Mouse (Mus musculus): ENCODE measurements around the gene Tnfrsf18. TPM values are rescaled to one million over a fixed set of nuclear protein-coding genes. Genes with fewer than 3 reads are reported as not detected.

Gene Tnfrsf18
- polyA plus RNA-seq, 1 experiment from 2014 or later: 1.6 TPM

DNA sequence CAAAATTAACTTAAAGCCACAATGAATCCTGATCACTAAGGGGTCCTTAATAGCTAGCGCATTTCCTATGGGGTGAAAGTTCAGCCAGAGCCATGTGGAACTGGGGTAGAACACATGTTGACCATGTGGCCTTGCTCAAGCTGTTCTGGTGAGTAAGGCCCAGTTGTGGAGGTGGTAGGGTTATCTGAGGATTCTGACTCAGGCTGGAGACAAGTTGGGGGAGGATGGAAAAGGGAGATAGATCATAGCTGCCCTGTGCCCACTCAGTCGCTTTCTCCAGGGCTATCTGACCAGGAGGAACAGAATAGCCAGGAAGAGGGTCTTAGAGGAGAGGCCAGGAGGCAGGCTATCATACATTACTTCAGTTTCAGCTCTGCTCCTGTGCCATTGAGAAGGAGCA lies 11.5 kb upstream of the Tnfrsf18 start:
- Histone ChIP-seq H3K36me3 (peaks cover 71% of the 10 kb centered on the region), H3K9ac (no peak overlapping the region), H3K4me1 (replicated peaks) (no peaks in the 10 kb centered on the region), H3K4me3 (no peak overlapping the region), H3K9me3 (no peaks in the 10 kb centered on the region), H3K27me3 (no peaks in the 10 kb centered on the region), H3K4me2 (no peak overlapping the region), H3K27ac (replicated peaks) (no peak overlapping the region)
- WGBS: 86% methylated on average over 2 of the region's 2 CpGs
- no peak for ATAC-seq (ENCODE audit: low read depth)

DNA sequence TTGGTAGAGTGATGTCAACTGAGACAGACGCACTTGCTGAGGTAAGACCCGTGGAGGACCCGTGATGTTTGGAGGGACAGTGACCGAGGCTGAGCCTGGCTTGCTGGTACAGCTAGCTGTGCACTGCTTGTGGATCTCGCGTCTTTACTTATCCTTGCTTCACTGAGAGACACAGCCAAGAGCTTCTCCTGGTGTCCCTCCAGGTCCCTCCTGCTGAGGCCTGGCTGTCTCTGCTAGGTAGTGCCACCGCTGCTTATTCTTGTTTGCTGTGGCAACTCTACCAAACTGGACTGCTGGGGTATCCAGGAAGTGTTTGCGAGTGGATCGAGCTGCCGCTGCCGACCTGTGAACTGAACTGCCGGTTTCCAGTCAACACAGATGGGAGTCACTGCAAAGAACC lies 6.2 kb upstream of the Tnfrsf18 start:
- ATAC-seq (ENCODE audit: low read depth): no peak
- Histone ChIP-seq H3K27me3 (no peaks in the 10 kb centered on the region), H3K27ac (replicated peaks) (no peak overlapping the region), H3K4me2 (no peak overlapping the region), H3K9me3 (no peaks in the 10 kb centered on the region), H3K9ac (no peak overlapping the region), H3K4me1 (replicated peaks) (no peaks in the 10 kb centered on the region), H3K4me3 (no peak overlapping the region), H3K36me3 (peaks cover 37% of the 10 kb centered on the region)
- 93% methylated on average over 12 of the region's 12 CpGs for WGBS

DNA sequence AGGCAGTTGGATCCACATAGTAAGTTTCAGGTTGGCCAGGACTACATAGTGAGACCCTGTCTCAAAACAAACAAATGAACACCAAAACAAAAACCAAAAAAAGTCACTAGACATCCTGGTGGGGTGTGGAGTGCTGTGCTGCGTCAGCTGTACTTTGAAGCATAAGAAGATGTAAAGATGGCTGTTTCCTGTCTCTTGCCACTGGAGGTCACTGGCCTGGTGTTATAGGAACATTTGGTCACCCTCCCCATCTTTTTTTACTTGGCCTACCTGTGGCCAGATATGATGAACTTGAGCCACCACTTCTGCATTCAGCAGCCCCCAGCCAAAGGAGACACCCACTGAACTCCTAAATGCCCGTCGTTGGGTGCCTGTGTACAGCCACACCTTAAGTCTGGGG lies 4.6 kb upstream of the Tnfrsf18 start:
- WGBS: 82% methylated on average over 3 of the region's 3 CpGs
- no peaks in the 10 kb centered on the region for H3K9me3 ChIP-seq
- no peak overlapping the region for H3K4me2 ChIP-seq
- H3K36me3 ChIP-seq: peaks cover 30% of the 10 kb centered on the region
- H3K9ac ChIP-seq: no peak overlapping the region
- H3K27me3 ChIP-seq: no peaks in the 10 kb centered on the region
- no peak overlapping the region for H3K4me3 ChIP-seq
- H3K27ac ChIP-seq (replicated peaks): no peak overlapping the region
- H3K4me1 ChIP-seq (replicated peaks): no peaks in the 10 kb centered on the region
- no peak for ATAC-seq (ENCODE audit: low read depth)

DNA sequence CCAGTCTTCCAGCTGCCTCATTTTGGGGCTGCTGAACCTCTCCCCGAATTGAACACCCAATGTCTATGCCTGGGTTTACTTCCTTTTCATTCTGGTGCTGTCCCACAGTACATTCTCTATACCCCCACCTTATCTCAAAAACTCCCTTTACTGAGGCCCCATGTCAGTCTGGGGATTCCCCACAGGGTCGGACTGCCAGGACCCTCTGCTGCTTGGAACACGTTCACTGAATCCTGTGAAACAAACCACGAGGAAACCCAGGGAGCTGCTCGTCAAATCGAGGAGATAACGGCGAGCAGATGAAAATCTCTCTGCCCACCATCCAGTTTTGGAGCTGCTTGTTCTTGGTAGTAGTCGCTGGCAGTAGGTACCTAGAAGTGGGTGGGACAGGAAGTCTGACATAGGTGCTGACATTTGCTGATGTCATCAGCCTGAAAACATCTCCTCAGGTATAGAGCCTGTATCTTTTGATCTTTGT lies 4.0 kb upstream of the Tnfrsf18 start:
- Histone ChIP-seq H3K4me3 (no peak overlapping the region), H3K27ac (replicated peaks) (no peak overlapping the region), H3K36me3 (peaks cover 32% of the 10 kb centered on the region), H3K9ac (no peak overlapping the region), H3K9me3 (no peaks in the 10 kb centered on the region), H3K4me2 (no peak overlapping the region), H3K4me1 (replicated peaks) (no peaks in the 10 kb centered on the region), H3K27me3 (no peaks in the 10 kb centered on the region)
- 87% methylated on average over 9 of the region's 9 CpGs for WGBS
- ATAC-seq (ENCODE audit: low read depth): no peak

DNA sequence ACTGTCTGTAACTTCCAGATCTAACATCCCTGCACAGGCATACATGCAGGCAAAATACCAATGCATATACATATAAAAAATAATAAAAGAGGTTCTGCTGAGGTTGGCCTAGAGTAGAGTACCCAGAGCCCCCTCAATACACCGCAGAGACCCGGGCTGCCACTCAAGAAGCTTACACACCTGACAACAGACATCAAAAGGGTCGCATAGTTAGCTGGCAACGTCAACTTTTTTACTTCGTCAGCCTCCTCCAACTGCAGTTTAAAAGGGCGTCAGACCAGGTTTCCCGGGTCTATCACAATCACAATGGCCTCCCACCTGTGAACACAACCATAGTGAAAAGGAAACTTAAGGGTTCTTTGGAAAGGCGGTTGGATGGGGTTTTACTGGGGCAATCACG lies 2.4 kb upstream of the Tnfrsf18 start:
- Histone ChIP-seq H3K36me3 (peaks cover 47% of the 10 kb centered on the region), H3K27ac (replicated peaks) (no peak overlapping the region), H3K4me3 (no peak overlapping the region), H3K4me1 (replicated peaks) (no peaks in the 10 kb centered on the region), H3K27me3 (no peaks in the 10 kb centered on the region), H3K4me2 (no peak overlapping the region), H3K9ac (no peak overlapping the region), H3K9me3 (no peaks in the 10 kb centered on the region)
- ATAC-seq (ENCODE audit: low read depth): no peak
- WGBS: 82% methylated on average over 9 of the region's 9 CpGs

DNA sequence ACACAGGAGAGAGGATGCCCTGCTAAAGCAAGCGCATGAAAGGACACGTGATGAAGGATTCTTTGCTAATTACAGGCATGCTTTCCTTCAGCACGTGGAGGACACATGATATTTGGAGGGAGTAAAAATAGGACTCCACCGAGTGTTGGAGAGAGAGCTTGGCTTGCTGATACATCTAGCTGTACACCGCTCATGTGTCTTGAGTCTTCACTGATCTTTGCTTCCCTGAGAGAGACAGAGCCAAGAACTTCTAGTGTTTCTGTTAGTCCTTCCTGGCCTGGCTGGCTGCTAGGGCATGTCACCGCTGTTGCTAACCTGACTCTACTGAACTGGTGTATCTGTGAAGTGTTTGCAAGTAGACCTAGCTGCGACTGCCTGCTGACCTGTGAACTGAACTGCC lies 1.8 kb upstream of the Tnfrsf18 start:
- H3K27me3 ChIP-seq: no peaks in the 10 kb centered on the region
- no peaks in the 10 kb centered on the region for H3K9me3 ChIP-seq
- no peaks in the 10 kb centered on the region for H3K4me1 ChIP-seq (replicated peaks)
- H3K27ac ChIP-seq (replicated peaks): no peak overlapping the region
- no peak for ATAC-seq (ENCODE audit: low read depth)
- no peak overlapping the region for H3K9ac ChIP-seq
- WGBS: 92% methylated on average over 7 of the region's 7 CpGs
- no peak overlapping the region for H3K4me2 ChIP-seq
- H3K4me3 ChIP-seq: no peak overlapping the region
- H3K36me3 ChIP-seq: peaks cover 47% of the 10 kb centered on the region

DNA sequence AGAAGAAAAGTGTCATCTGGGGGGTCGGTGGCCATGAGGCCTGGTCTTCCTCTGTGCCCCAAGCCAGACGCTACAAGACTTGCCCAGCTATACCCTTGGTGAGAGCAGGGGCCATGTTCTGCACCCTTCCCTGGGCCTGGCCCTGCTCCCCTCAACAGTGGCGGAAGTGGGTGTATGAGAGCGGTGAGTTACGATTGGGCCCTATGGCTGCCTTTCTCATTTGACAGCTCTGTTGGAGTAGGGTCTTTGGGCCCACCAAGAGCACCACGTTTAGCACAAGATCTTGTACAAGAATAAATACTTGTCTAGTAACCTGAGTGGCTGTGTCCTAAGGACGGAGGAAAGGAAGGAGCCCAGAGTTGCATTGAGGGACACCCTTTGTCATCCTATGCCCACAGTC lies 2.6 kb downstream of the Tnfrsf18 start:
- no peaks in the 10 kb centered on the region for H3K9me3 ChIP-seq
- ATAC-seq (ENCODE audit: low read depth): no peak
- H3K27ac ChIP-seq (replicated peaks): no peak overlapping the region
- H3K4me1 ChIP-seq (replicated peaks): peaks cover 31% of the 10 kb centered on the region
- H3K36me3 ChIP-seq: peaks cover 29% of the 10 kb centered on the region
- H3K27me3 ChIP-seq: no peaks in the 10 kb centered on the region
- H3K9ac ChIP-seq: no peak overlapping the region
- WGBS: 90% methylated on average over 7 of the region's 7 CpGs
- no peak overlapping the region for H3K4me3 ChIP-seq
- no peak overlapping the region for H3K4me2 ChIP-seq

DNA sequence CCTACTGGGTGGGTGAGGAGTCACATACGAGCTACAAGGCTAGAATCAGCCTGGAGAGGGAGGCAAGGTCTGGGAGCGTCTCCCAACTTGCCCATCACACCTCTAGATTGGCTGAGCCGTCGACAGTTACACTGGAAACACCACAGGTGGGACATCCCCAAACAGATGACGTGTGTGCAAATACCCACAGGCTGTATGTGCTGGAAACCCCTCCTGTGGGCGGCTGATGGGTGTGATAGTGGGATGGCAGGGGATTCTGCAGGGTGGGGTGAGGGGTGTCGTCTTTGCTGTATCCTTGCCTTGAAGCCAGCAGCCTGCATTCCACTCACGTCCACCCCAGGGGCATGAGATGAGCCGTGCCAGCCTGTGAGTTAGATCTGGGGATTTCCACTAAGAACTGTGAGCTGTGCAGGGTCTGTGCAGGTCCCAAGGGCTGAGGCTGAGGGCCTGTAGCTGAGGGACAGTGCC lies 4.7 kb downstream of the Tnfrsf18 start:
- H3K27me3 ChIP-seq: peaks cover 19% of the 10 kb centered on the region
- WGBS: 63% methylated on average over 9 of the region's 9 CpGs
- H3K27ac ChIP-seq (replicated peaks): peak overlapping the region; percentile 92
- H3K9ac ChIP-seq: peak overlapping the region; percentile 74
- H3K4me1 ChIP-seq (replicated peaks): peaks cover 41% of the 10 kb centered on the region
- H3K4me3 ChIP-seq: peak overlapping the region; percentile 53
- peaks cover 26% of the 10 kb centered on the region for H3K36me3 ChIP-seq
- peak overlapping the region; percentile 76 for H3K4me2 ChIP-seq
- no peaks in the 10 kb centered on the region for H3K9me3 ChIP-seq
- ATAC-seq (ENCODE audit: low read depth): peak; percentile 6; the same call in 1 of the 2 replicates

DNA sequence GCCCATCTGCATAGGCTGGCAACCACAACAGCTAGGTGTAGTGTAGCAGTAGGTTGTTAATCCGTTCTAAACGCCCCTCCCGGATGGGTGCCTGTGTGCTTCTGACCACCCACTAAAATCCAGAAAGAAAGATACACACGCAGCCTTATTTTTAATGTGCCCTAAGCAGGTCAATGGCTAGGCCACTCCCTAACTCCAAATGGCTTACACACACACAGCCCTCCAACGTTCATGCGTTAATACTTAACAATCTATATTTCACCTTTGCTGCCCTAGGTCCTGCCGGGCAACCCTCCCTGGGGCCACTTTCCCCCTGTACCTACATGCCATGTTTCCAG lies 5.3 kb downstream of the Tnfrsf18 start:
- Histone ChIP-seq H3K27ac (replicated peaks) (peak overlapping the region; percentile 92), H3K4me1 (replicated peaks) (peaks cover 41% of the 10 kb centered on the region), H3K36me3 (peaks cover 21% of the 10 kb centered on the region), H3K9me3 (no peaks in the 10 kb centered on the region), H3K9ac (peak overlapping the region; percentile 74), H3K27me3 (peaks cover 24% of the 10 kb centered on the region), H3K4me2 (peak overlapping the region; percentile 76), H3K4me3 (peak overlapping the region; percentile 53)
- ATAC-seq (ENCODE audit: low read depth): peak; percentile 47
- WGBS: 10% methylated on average over 7 of the region's 7 CpGs

DNA sequence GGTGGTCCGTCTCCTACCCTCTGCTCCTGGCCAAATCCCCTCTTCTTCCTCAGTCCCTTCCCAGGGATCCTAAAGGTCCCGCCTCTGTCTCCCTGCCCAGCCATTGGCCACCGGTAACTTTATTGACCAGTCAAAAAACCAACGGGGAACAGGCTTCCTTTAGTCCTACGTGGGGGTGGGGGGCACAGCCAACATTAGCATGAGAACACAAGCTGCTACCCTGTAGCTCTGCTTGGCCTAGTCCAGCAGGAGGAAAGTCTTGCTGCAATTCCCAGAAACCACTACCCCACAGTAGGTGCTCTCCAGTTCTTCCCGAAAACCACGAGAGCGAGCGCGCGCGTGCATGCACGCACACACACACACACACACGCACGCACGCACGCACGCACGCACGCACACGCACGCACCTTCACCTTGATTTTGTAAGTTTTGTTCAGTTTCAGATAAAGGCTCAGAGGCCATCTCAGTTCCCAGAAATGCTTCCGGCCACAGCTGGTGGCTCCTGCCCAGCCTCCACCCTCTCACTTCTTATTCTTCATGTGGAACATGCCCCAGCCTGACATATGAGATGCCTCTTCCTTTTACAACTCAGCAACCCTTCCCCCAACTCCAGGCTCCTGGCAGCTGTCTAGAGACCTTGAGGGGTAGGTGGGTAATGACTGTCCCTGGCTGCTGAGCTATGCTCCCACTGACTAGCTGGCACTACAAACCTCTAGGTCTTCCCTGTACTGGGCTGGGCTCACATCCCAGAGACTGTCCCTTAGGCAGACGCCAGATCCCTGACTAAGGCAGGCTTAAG lies 5.8 kb downstream of the Tnfrsf18 start:
- H3K9me3 ChIP-seq: no peaks in the 10 kb centered on the region
- H3K4me1 ChIP-seq (replicated peaks): peaks cover 41% of the 10 kb centered on the region
- ATAC-seq (ENCODE audit: low read depth): peak; percentile 90
- WGBS: under 1% methylated on average over 24 of the region's 24 CpGs
- H3K4me2 ChIP-seq: peak overlapping the region; percentile 76
- peak overlapping the region; percentile 74 for H3K9ac ChIP-seq
- H3K27me3 ChIP-seq: peaks cover 29% of the 10 kb centered on the region
- peak overlapping the region; percentile 92 for H3K27ac ChIP-seq (replicated peaks)
- H3K4me3 ChIP-seq: peak overlapping the region; percentile 53
- peaks cover 15% of the 10 kb centered on the region for H3K36me3 ChIP-seq

DNA sequence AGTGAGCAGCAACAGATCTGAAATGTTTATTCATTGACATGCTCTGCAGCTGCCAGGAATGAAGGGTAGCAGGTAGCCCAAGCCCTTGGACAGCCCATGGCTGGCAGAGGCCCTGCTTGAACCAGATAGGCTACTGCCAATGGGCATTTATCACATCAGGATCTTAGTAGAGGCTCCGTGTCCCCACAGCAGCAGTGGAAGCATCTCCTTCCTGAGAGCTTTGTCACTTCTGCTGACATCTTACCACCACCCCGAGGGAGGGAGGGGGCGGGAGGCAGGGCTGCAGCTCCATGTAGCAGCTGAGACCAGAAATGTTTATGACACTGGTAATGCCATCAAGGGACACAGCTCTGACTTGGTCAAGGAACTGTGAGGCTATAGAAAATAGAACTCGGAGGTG lies 6.9 kb downstream of the Tnfrsf18 start:
- H3K27me3 ChIP-seq: peaks cover 29% of the 10 kb centered on the region
- no peak for ATAC-seq (ENCODE audit: low read depth)
- H3K9ac ChIP-seq: no peak overlapping the region
- H3K4me3 ChIP-seq: no peak overlapping the region
- H3K4me1 ChIP-seq (replicated peaks): peaks cover 41% of the 10 kb centered on the region
- no peaks in the 10 kb centered on the region for H3K9me3 ChIP-seq
- peak overlapping the region; percentile 76; the same call in 1 of the 2 replicates for H3K4me2 ChIP-seq
- H3K27ac ChIP-seq (replicated peaks): peak overlapping the region; percentile 92; the same call in 1 of the 2 replicates
- WGBS: 84% methylated on average over 4 of the region's 4 CpGs
- H3K36me3 ChIP-seq: peaks cover 6% of the 10 kb centered on the region; the same call in 1 of the 2 replicates

DNA sequence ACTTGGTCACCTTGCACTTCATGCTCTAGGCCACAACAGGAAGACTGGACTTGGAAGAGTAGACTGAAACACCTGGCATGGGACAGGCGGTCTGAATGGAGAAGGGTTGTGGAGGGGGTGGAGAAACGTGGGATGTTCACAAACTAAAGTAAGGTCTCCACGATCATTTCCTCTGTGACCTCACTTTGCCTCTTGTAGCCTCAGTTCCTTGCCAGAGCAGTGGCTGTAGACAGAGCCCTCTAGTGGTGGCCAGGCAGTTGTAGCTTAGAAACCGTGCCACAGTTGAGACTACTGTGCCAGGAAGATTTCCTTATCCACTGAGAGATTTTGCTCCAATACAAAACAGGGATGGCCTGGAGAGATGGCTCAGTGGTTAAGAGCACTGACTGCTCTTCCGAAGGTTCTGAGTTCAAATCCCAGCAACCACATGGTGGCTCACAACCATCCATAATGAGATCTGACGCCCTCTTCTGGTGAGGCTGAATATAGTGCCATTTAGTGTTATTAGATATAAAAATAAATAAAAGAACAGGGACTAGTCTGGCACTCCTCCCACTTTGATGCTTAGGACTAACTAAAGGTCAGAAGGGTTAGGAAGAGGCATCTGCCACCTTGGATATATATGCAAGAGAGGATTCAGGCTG lies 7.6 kb downstream of the Tnfrsf18 start:
- Histone ChIP-seq H3K4me3 (no peak overlapping the region), H3K36me3 (no peaks in the 10 kb centered on the region), H3K9ac (no peak overlapping the region), H3K27ac (replicated peaks) (no peak overlapping the region), H3K4me2 (no peak overlapping the region), H3K27me3 (peaks cover 29% of the 10 kb centered on the region), H3K4me1 (replicated peaks) (peaks cover 41% of the 10 kb centered on the region), H3K9me3 (no peaks in the 10 kb centered on the region)
- 55% methylated on average over 6 of the region's 6 CpGs for WGBS
- no peak for ATAC-seq (ENCODE audit: low read depth)
